Mouse (Mus musculus) kidney, adult 2 months (tissue): ENCODE data around the gene Glt6d1.

Experiments used
- CTCF ChIP-seq: fragments of 200-500 bp; conservative IDR thresholded peaks from 2 replicates; pipeline ENCODE4 v1.5.1; 2011; ENCODE audit warnings: low read depth, mild to moderate bottlenecking, control low read depth, low read length, moderate library complexity, mixed read lengths; ENCODE audit not compliant: insufficient read depth, insufficient read length
- POLR2A ChIP-seq: fragments of 200-500 bp; IDR thresholded peaks from one replicate; pipeline ENCODE4 v1.6.1; 2011; ENCODE audit warnings: low read depth, low read length, control low read depth

DNA sequence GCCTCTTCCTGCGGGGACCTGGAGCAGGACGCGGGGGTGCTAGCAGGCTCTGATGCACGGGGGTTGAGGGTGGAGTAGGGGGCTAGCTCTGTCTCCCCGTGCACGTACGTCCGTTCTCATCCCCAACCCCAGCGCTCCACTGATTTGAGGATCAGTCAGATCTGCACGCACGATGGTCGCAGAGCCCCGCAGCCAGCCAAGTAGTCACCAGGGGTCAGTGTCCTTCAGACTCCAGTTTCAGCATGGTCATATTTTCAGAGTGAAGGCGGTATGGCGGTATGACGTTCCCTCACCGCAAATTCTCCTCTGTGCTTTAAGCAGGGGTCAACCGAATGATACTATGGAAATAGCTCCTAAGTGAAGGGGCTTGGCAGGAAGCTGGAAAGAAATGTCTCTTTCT, 48.6 kb upstream of the Glt6d1 start:
- TF ChIP-seq CTCF (no peak), POLR2A (no peak)
